Mouse (Mus musculus) c-Kit-positive CD71-negative TER-119-negative erythroid progenitor cells, embryonic 14.5 days (primary cell): ENCODE measurements around the gene Sec16b.

Source experiments
- DNase-seq: peaks from one replicate; pipeline ENCODE4 v3.0.0-alpha.2; 2013; ENCODE audit warnings: low read depth

Sec16b gene

GRCm38 (mm10) chr1:157506522-157506921, at the start of gene Sec16b:
TSS of gene Sec16b (plus strand) at chr1:157506728.
- DNase-seq: no peak

- no peak for DNase-seq
Observed at GRCm38 (mm10) chr1:157457789-157458188, 48.7 kb upstream of the Sec16b start.

- DNase-seq: peak; percentile 67
Observed at GRCm38 (mm10) chr1:157458421-157459208, 47.9 kb upstream of the Sec16b start, which contains the start of gene Cryzl2. TSS of gene Cryzl2 (plus strand) at chr1:157458577.

GRCm38 (mm10) chr1:157459904-157460303, 46.6 kb upstream of the Sec16b start:
- no peak for DNase-seq

GRCm38 (mm10) chr1:157461276-157461675, 45.3 kb upstream of the Sec16b start:
- DNase-seq: no peak

- DNase-seq: no peak
Observed at GRCm38 (mm10) chr1:157462336-157462735, 44.2 kb upstream of the Sec16b start.

GRCm38 (mm10) chr1:157465194-157465593, 41.3 kb upstream of the Sec16b start:
- no peak for DNase-seq

- no peak for DNase-seq
Observed at GRCm38 (mm10) chr1:157467866-157468265, 38.7 kb upstream of the Sec16b start.

GRCm38 (mm10) chr1:157470761-157471386, 35.7 kb upstream of the Sec16b start:
- no peak for DNase-seq

- DNase-seq: no peak
Observed at GRCm38 (mm10) chr1:157472716-157473115, 33.8 kb upstream of the Sec16b start.

- no peak for DNase-seq
Observed at GRCm38 (mm10) chr1:157474865-157475264, 31.7 kb upstream of the Sec16b start.

GRCm38 (mm10) chr1:157476231-157476630, 30.3 kb upstream of the Sec16b start:
- DNase-seq: no peak

- no peak for DNase-seq
Observed at GRCm38 (mm10) chr1:157480090-157480489, 26.4 kb upstream of the Sec16b start.

GRCm38 (mm10) chr1:157480901-157481300, 25.6 kb upstream of the Sec16b start:
- no peak for DNase-seq

GRCm38 (mm10) chr1:157481666-157482065, 24.9 kb upstream of the Sec16b start:
- DNase-seq: no peak

- DNase-seq: no peak
Observed at GRCm38 (mm10) chr1:157484161-157484560, 22.4 kb upstream of the Sec16b start.

- DNase-seq: no peak
Observed at GRCm38 (mm10) chr1:157500657-157501056, 5.9 kb upstream of the Sec16b start.

- no peak for DNase-seq
Observed at GRCm38 (mm10) chr1:157501352-157501945, 5.1 kb upstream of the Sec16b start.

- DNase-seq: no peak
Observed at GRCm38 (mm10) chr1:157503071-157503470, 3.5 kb upstream of the Sec16b start.

GRCm38 (mm10) chr1:157506995-157507595, 567 bp downstream of the Sec16b start:
- DNase-seq: no peak

- no peak for DNase-seq
Observed at GRCm38 (mm10) chr1:157507814-157508213, 1.3 kb downstream of the Sec16b start.

- DNase-seq: no peak
Observed at GRCm38 (mm10) chr1:157512690-157513448, 6.3 kb downstream of the Sec16b start.
